Mouse (Mus musculus) midbrain, postnatal 0 days (tissue): ENCODE measurements around the gene Lonp2. TPM values are rescaled to one million over a fixed set of nuclear protein-coding genes. Genes with fewer than 3 reads are reported as not detected.

Experiments used
- ATAC-seq: fragments of 200-750 bp; cut with Nextera tagmentation; 2 replicates; pipeline ENCODE4 v1.8.0; 2017; ENCODE audit warnings: moderate number of reproducible peaks, mild to moderate bottlenecking, moderate TSS enrichment, moderate library complexity; ENCODE audit not compliant: low FRiP score
- DNase-seq: peaks from one replicate; pipeline ENCODE4 v3.0.0-alpha.2; 2015; ENCODE audit warnings: low spot score
- H3K27ac ChIP-seq: fragments of 300-500 bp; sonication (generic); 2 replicates; pipeline ENCODE4 v1.5.1; 2014; ENCODE audit warnings: low read depth, mild to moderate bottlenecking, low read length, mixed read lengths
- H3K27me3 ChIP-seq: fragments of 300-500 bp; sonication (generic); 2 replicates; pipeline ENCODE4 v1.6.1; 2014; ENCODE audit warnings: low read length, control low read depth, mixed read lengths; ENCODE audit not compliant: insufficient read depth
- H3K36me3 ChIP-seq: fragments of 300-500 bp; sonication (generic); 2 replicates; pipeline ENCODE4 v1.6.1; 2014; ENCODE audit warnings: low read length, control low read depth, mixed read lengths; ENCODE audit not compliant: insufficient read depth
- H3K4me1 ChIP-seq: fragments of 300-500 bp; sonication (generic); 2 replicates; pipeline ENCODE4 v1.6.1; 2014; ENCODE audit warnings: mild to moderate bottlenecking, control low read depth, antibody characterized with exemption, low read length, mixed read lengths; ENCODE audit not compliant: insufficient read depth
- H3K4me2 ChIP-seq: fragments of 300-500 bp; sonication (generic); 2 replicates; pipeline ENCODE4 v1.6.1; 2014; ENCODE audit warnings: low read depth, mild to moderate bottlenecking, low read length, mixed read lengths; ENCODE audit not compliant: poor library complexity, severe bottlenecking
- H3K4me3 ChIP-seq: fragments of 300-500 bp; sonication (generic); 2 replicates; pipeline ENCODE4 v1.5.1; 2014; ENCODE audit warnings: low read depth, mild to moderate bottlenecking, low read length, moderate library complexity
- H3K9ac ChIP-seq: fragments of 300-500 bp; sonication (generic); replicated peaks from 2 replicates; pipeline ENCODE4 v1.6.1; 2014; ENCODE audit warnings: mild to moderate bottlenecking, low read length, moderate library complexity, mixed read lengths; ENCODE audit not compliant: poor library complexity, severe bottlenecking
- H3K9me3 ChIP-seq: fragments of 300-500 bp; sonication (generic); 2 replicates; pipeline ENCODE4 v1.6.1; 2016; ENCODE audit warnings: low read length, control low read depth
- CTCF ChIP-seq: IDR thresholded peaks from 2 replicates; pipeline ENCODE4 v1.5.1; 2016; ENCODE audit warnings: antibody characterized with exemption, mild to moderate bottlenecking
- WGBS: fragments of 180-500 bp; shearing (Covaris S2); extraction: QIAGEN DNeasy Blood & Tissue Kit; methylation state at CpG from one replicate; pipeline ENCODE4 v1.1.7; 2014; 5-methylcytosine and 5-hydroxymethylcytosine counted together
- polyA plus RNA-seq: library from polyadenylated mRNA; unstranded; fragments of >200 nt; fragmentation: Nextera tagmentation; extraction: Ambion mirVana; gene quantifications from 2 replicates; pipeline ENCODE4 v1.2.1, GENCODE M21; 2015
- total RNA-seq: library from RNA; depleted of rRNA; stranded (reverse); fragments of >200 nt; gene quantifications from 2 replicates; pipeline ENCODE4 v1.2.3, GENCODE M21; 2014

Lonp2 gene
- total and polyA plus RNA-seq, 2 experiments from 2014 or later: 55.2 to 62.5 TPM

GRCm38 (mm10) chr8:86686629-86687028 is 62.8 kb downstream of the Lonp2 start:
- Histone ChIP-seq H3K4me3 (no peak overlapping the region), H3K36me3 (no peaks in the 10 kb centered on the region; the same call in 1 of the 2 replicates), H3K27ac (no peak overlapping the region), H3K4me2 (no peak overlapping the region), H3K27me3 (no peaks in the 10 kb centered on the region), H3K4me1 (no peaks in the 10 kb centered on the region), H3K9me3 (no peaks in the 10 kb centered on the region), H3K9ac (no peak overlapping the region)
- 87% methylated on average over 3 of the region's 3 CpGs for WGBS
- TF ChIP-seq CTCF: no peak
- no peak for ATAC-seq
- no peak for DNase-seq

GRCm38 (mm10) chr8:86692107-86692506 is 68.3 kb downstream of the Lonp2 start:
- H3K36me3 ChIP-seq: no peaks in the 10 kb centered on the region; the same call in 1 of the 2 replicates
- DNase-seq (no peak), ATAC-seq (no peak)
- no peak overlapping the region for H3K9ac ChIP-seq
- H3K4me2 ChIP-seq: no peak overlapping the region
- no peak overlapping the region for H3K27ac ChIP-seq
- no peak overlapping the region for H3K4me3 ChIP-seq
- no peaks in the 10 kb centered on the region for H3K4me1 ChIP-seq
- H3K27me3 ChIP-seq: no peaks in the 10 kb centered on the region
- no peak for TF ChIP-seq CTCF
- 91% methylated on average over 1 of the region's 1 CpGs for WGBS
- H3K9me3 ChIP-seq: no peaks in the 10 kb centered on the region

GRCm38 (mm10) chr8:86694011-86694410 is 70.2 kb downstream of the Lonp2 start:
- DNase-seq (no peak), ATAC-seq (no peak)
- Histone ChIP-seq H3K9me3 (no peaks in the 10 kb centered on the region), H3K27ac (no peak overlapping the region), H3K36me3 (no peaks in the 10 kb centered on the region), H3K4me3 (no peak overlapping the region), H3K4me1 (no peaks in the 10 kb centered on the region), H3K4me2 (no peak overlapping the region), H3K9ac (no peak overlapping the region), H3K27me3 (no peaks in the 10 kb centered on the region)
- 89% methylated on average over 1 of the region's 1 CpGs for WGBS
- no peak for TF ChIP-seq CTCF

GRCm38 (mm10) chr8:86695703-86696102 is 71.9 kb downstream of the Lonp2 start:
- H3K9ac ChIP-seq: no peak overlapping the region
- H3K4me2 ChIP-seq: no peak overlapping the region
- H3K36me3 ChIP-seq: 0 out of 2 replicates have a peak, but pooled peaks cover under 1% of the 10 kb centered on the region
- TF ChIP-seq CTCF: no peak
- no peaks in the 10 kb centered on the region for H3K4me1 ChIP-seq
- no peak overlapping the region for H3K27ac ChIP-seq
- no peaks in the 10 kb centered on the region for H3K27me3 ChIP-seq
- 93% methylated on average over 2 of the region's 2 CpGs for WGBS
- H3K4me3 ChIP-seq: no peak overlapping the region
- DNase-seq (no peak), ATAC-seq (no peak)
- H3K9me3 ChIP-seq: no peaks in the 10 kb centered on the region

- no peaks in the 10 kb centered on the region for H3K9me3 ChIP-seq
- no peak overlapping the region for H3K4me3 ChIP-seq
- ATAC-seq (no peak), DNase-seq (no peak)
- 93% methylated on average over 1 of the region's 1 CpGs for WGBS
- H3K4me1 ChIP-seq: no peaks in the 10 kb centered on the region
- H3K9ac ChIP-seq: no peak overlapping the region
- H3K27me3 ChIP-seq: no peaks in the 10 kb centered on the region
- no peak overlapping the region for H3K4me2 ChIP-seq
- H3K36me3 ChIP-seq: 0 out of 2 replicates have a peak, but pooled peaks cover 8% of the 10 kb centered on the region
- no peak overlapping the region for H3K27ac ChIP-seq
- no peak for TF ChIP-seq CTCF
Observed at GRCm38 (mm10) chr8:86698811-86699421, 75.1 kb downstream of the Lonp2 start.

GRCm38 (mm10) chr8:86699471-86699870 is 75.6 kb downstream of the Lonp2 start:
- H3K4me3 ChIP-seq: no peak overlapping the region
- H3K27ac ChIP-seq: no peak overlapping the region
- ATAC-seq: no peak
- no peaks in the 10 kb centered on the region for H3K4me1 ChIP-seq
- no peak overlapping the region for H3K9ac ChIP-seq
- H3K36me3 ChIP-seq: 0 out of 2 replicates have a peak, but pooled peaks cover 8% of the 10 kb centered on the region
- H3K9me3 ChIP-seq: no peaks in the 10 kb centered on the region
- DNase-seq: no peak
- H3K4me2 ChIP-seq: no peak overlapping the region
- no peak for TF ChIP-seq CTCF
- 93% methylated on average over 12 of the region's 12 CpGs for WGBS
- H3K27me3 ChIP-seq: no peaks in the 10 kb centered on the region
